Mouse (Mus musculus): ENCODE results near the gene Chd6.
"Not testable (repeated sequence)": the region's sequence is repeated elsewhere in the genome, so short reads cannot be mapped to it uniquely, and the experiment has no call there.

Chd6 gene

DNA sequence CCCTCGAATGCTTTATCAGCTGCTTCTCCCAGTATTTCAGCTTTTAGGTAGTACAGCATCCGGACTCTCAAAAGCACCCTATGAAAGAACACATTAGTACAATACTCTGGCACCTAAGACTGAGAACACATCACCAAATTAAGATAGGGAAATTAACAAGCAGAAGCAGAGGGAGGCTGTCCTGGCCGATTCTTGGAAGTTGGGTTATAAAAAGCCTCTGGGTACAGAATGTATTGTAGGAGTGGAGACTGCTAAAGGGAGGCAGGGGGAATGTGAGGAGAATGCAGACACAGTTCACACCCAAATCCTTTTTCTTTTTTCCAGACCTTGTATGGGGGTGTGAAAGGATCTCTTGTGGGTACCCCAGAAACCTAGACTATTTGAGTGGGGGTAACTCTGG lies 126.2 kb downstream of the Chd6 start:
- DNase-seq (ENCODE audit: low spot score), result no peak

DNA sequence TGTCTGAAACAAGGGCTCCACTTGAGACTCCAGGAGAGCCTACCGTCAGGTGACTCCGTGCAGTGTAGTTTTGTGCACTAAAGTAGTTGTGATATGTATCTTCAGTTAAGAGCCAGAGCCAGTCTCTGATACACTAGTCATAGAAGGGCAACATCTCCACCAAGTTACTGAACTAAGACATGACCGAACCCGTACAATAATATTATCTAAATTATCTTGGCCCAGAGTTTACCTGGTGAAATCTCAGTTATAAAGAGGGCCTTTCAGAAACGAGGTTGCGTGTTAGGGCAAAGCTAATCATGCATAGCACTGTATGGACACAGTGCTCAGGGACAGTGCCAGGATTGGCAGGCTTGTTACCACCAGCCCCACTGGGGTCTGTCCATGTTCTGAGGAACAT lies 127.1 kb downstream of the Chd6 start:
- no peak for DNase-seq (ENCODE audit: low spot score)

DNA sequence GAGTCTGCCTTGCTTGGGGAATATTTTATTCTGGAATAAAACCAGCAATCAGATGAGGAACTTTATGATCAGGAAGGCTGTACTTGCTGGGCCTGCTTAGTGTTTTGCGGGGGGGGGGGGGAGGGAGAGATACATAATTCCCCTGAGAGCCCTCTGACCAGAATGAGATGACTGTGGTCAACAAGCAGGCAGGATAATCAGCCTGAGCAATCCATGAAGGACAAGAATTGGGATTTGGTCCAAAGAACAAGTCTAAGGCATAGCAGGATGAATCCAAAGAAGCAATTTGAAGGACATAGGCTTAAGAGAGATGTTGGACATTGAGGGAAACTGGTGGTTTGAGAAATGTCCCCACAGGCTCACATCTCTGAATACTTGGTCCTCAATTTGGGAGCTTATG lies 130.2 kb downstream of the Chd6 start:
- DNase-seq (ENCODE audit: low spot score), result no peak

DNA sequence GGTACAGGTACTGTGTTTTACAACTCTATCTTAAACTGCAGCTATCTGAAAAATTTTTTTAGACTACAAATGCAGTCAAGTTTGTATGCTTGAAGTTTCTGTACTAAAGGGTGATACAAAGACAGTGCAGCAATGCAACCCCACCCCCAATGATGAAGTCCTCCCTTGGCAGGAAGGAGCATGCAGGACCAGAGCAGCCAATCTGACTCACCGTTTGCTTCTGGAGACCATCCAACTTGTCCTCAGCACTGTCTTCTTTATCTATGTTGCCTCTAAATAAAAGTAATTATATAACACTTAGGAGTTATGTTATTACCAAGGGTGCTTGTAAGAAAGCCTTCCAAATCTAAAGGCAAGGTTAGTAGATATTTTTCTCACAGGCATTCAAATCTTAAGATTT lies 131.6 kb downstream of the Chd6 start:
- no peak for DNase-seq (ENCODE audit: low spot score)

DNA sequence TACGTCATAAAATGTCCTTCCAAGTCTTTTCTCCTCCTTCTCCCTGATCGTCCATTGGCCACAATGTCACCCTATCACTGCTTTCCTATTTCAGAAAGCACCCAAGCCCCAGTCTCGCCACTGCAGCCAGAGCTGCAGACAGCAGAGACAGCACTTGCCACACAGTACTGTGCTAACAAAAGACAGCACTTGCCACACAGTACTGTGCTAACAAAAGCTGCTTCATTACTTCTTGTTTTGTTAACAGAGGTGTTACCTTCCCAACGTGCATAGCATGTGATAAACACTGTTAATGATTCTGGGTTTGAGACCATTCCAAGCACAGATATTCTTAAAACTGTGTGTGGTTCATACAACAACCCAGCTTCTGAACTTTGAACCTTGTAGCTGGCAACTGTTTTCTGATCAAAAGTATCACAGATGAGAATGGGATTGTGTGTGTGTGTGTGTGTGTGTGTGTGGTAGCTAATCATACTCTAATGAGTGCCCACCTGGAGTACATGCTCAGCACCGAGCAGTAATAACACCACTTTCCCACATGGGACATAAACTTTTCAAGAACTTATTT lies 135.1 kb downstream of the Chd6 start:
- no peak for DNase-seq (ENCODE audit: low spot score)

DNA sequence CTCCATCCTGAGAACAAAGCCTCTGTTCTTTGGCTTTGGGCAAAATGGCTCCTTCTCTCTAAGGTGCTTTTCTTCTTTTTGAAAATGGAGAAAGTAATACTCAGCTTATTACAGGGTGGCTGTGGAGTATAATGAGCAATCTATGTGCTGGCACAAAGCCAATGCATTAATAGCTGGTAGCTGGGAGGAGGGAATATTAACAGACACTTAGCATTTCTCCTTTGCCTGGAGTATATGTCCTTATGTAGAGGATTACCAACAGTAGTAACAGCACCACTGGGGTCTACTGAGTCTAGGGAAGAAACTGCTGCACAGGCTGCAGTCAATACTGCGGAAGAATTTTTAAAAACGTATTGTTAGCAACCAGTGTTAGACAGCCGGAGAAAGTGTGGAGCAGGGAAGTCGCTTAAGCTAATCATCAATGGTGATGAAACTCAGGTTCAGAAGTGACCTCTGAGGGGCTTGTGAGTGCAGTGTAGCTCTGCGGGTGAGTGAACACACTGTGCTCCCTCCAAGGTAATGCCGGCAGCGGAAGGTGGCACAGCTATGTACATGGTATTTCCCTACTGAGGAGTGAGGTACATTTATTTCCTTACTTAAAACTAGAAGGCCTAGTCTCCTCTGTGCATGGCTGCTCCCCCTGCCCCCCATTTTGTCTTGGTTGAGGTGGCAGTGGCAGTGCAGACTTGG lies 136.6 kb downstream of the Chd6 start:
- DNase-seq (ENCODE audit: low spot score), result no peak

DNA sequence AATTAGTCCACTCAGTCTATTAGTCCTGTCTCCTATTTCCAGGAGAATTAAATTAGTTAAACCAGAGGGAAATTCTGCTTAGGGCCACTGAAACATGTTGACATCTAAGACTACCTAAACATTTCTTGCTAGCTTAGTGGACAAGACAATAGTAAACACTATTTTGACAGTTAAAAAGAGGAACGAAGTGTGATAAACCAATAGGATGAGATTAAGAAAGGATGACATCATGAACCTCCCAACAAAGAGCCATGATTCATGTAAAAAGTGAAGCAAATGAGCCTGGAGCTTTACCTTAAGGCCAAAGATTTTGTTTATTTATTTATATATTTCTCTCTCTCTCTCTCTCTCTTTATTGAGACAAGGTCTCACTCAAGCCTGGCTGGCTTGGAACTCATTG lies 146.7 kb downstream of the Chd6 start:
- DNase-seq (ENCODE audit: low spot score), result no peak

DNA sequence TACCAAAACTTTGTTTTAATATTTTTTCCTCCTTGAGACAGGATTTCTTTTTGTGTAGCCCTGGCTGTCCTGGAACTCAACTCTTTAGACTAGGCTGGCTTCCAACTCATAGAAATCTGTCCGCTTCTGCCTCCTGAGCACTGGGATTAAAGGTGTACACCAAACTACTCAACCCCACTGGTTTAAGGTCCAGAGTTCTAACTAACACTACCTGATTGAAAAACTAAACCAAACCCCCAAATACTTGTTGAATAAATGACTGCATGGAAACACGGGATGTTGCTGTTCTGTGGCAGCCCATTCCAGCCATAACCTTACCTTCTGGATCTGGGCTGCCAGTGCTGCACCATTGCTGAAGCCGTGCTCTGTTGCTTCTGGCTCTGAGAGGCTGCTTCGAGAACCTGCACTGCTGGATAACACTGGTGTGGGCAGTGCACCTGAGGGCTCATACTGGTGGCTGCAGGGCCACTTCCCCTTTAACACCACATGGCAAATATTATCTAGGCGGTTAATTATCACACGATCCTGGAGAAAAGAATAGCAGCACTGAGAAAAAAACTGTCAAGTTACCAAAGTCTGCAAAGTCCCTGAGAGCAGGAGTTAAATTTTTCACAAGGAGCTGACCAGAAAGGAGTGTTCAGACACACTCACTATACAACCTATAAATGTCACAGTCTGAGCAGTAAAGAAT lies 147.8 kb downstream of the Chd6 start:
- DNase-seq (ENCODE audit: low spot score), result no peak

DNA sequence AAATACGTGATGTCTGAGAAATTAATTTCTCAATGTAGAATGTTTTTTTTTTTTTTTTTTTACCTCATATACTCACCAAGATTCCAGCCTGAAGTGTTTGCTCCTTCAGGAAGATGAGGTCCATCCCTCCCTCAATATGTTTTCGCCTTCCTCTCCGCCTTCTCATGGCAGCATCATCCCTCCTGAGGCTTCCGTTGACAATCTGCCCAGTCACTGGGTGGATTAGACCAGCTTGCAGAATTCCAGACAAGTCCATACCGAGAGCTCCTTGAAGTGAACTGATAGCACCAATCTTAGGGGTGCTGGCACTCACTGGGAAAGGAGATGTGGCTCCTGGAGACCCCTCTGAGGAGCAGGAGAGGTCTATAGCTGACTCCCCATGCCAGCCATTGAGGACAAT lies 149.0 kb downstream of the Chd6 start:
- DNase-seq (ENCODE audit: low spot score), result no peak

DNA sequence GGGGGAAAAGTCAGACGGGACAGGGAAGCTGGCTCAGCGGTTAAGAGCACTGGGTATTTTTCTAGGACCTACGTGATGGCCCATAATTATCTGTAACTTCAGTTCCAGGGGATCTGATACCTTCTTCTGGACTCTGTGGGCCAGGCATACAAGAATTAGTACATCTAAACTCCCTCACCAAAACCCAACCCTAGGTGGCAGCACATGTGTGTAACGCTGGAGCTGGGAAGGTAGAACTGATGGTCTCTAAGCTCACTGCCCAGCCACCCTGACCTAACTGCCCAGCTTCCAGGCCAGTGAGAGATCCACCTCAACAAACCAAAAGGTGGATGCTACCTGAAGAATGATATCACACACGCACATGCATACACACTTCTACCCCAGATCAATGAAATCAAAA lies 150.1 kb downstream of the Chd6 start:
- DNase-seq (ENCODE audit: low spot score), result no peak

DNA sequence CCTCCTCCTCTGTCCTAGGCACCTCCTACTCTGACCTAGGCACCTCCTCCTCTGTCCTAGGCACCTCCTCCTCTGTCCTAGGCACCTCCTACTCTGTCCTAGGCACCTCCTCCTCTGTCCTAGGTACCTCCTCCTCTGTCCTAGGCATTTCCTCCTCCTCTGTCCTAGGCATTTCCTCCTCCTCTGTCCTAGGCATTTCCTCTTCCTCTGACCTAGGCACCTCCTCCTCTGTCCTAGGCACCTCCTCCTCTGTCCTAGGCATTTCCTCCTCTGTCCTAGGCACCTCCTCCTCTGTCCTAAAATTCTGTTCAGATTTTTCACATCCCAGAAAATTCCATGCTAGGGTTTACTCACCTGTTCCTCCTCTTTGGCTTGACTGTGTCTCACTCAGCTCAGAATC lies 151.1 kb downstream of the Chd6 start:
- DNase-seq (ENCODE audit: low spot score), result not testable (repeated sequence)

DNA sequence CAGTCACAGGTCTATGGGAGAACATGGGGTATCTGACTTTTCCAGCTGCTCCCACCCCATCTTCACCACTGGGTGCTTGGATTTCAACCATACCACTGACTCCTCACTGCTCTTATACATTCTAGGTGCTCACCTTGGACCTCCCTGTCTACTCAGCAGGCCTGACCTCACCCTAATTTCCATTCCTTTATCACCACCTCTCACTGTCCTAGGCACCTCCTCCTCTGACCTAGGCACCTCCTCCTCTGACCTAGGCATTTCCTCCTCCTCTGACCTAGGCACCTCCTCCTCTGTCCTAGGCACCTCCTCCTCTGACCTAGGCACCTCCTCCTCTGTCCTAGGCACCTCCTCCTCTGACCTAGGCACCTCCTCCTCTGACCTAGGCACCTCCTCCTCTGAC lies 151.6 kb downstream of the Chd6 start:
- not testable (repeated sequence) for DNase-seq (ENCODE audit: low spot score)

DNA sequence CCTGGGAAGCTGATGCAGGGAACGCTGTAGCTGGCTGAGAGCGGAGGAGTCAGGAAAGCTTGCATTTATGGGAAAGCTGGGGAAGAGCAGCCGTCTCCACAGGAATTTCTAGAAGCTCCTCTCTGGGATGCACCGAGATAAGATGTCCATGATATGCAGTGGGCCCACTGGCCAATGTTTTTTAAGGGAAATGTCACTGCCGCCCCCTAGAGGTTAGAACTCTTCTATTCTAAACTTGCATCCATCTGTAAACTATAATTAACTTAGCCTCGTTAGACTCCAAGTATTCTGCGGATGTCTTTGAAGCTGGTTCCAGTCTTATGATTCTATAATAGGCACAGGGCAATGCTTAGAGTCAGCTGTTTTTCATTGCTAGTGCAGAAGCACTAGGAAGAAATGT lies 153.5 kb downstream of the Chd6 start:
- no peak for DNase-seq (ENCODE audit: low spot score)

DNA sequence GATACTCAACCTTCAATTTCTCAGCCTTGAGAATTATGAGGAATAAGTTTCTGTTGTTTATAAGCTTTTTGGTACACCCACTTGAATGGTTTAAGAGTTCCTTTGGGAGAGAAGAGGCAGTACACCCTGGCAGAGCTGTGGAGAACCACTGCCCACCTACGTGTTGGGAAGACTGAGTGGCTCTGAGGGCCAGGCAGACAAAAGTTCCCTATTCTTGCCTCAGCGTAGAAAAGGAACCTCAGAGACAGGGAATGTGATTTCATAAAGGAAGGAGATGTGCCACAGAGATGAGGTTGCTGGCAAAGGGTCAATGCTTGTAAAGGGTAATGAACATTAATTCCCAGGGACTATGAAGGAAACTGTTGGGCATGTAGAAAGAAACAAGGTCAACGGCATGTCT lies 154.3 kb downstream of the Chd6 start:
- DNase-seq (ENCODE audit: low spot score), result no peak

DNA sequence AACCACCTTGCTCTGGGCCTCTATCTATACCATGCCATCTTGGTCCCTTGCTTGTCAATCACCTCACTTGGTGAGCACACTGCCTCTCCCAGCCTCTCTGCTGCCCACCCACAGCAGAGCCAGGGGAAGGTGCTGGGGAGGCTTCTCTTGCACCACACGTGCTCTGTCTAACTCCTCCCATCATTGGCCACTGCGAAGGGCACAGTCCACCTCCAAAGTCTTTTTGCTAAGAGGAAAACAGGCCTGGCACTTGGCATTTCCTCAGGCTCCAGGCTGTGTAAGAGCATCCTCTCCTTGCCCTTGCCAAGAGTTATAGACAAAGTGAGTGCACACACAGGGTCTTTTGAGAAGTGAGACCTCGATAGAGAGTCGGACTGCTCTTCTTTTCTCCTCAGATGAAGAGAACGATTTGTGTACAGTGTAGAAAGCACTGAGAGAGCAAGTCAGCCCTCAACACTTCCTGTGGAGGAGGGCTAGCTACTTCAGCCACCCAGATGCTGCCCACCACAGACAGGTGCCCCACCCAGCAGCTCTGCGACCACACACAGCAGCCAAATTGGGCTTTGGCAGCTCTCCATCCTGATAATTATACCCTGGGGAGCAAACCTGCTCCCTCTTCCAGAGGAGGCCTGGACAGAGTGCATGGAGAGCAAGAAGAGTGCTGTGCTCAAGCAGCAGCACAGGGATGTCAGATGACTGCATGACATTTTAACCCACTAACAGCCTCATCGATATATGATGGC lies 155.6 kb downstream of the Chd6 start:
- DNase-seq (ENCODE audit: low spot score), result no peak

DNA sequence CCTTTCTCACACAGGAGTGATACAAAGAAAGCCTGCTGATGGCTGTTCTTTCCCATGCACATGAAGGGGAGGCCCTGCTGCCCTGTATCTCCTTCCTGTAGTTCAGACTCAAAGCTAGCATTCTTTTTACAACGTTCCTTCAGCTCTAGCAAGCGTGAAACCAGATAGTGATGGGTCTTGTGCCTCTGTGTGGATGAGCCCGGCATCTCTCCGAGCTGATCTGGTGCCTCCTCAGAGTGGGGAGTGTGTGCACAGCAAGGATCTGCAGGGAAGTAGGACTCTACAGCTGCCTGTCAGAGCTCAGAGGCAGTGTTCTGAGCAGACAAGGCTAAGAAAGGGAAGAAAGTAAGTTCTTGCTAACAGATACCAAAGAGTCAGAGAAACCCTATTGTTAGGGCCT lies 157.3 kb downstream of the Chd6 start:
- DNase-seq (ENCODE audit: low spot score), result no peak

DNA sequence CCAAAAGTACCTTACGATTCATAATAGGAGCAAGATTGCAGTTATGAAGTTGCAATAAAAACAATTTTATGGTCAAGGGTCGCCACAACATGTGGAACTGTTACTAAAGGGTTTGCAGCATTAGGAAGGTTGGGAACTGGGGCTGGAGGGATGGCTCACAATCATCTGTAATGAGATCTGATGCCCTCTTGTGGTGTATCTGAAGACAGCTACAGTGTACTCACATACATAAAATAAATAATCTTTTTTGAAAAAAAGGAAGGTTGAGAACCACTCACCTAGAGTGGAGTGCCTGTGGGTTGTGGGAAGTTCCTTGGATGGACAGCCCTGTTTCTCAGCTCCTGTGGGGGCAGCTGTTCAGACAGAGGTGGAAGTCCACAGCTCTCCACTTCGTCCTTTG lies 166.4 kb downstream of the Chd6 start:
- DNase-seq (ENCODE audit: low spot score), result no peak

DNA sequence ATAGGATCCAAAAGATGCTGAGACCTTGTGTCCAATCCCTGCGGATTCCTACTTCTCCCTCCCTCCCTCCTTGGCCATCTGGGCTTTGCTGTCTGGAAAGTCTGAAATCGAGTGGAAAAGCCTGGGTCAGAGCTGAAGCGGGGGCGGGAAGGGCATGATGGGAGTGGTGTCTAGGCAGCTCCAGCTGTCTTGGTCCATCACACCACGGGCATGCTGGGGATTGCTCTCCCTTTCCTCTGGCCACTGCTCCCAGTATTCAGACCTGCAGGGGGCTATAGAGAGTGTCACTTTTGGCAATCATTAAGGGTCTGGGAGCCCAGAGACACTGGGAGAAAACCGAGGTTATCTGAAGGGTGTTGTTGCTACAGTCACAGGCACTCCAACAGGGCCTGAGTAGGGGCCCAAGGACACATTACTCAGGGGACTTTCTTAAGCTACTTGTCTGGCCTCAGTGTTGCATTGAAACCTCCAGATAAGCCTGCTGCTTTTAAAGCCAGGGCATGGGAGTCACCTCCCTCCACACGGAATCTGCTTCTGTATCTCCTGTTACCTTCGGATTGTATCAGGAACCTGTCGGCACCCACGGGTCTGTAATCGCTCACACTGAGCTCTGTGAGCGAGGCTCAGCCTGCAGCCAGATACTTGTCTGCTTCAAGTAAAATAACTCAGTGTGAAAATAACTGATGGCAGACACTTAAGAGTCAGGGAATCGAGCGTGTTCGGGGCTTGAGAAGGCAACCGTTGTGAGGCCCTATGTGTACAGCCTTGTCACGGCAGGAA lies 167.8 kb downstream of the Chd6 start:
- no peak for DNase-seq (ENCODE audit: low spot score)

DNA sequence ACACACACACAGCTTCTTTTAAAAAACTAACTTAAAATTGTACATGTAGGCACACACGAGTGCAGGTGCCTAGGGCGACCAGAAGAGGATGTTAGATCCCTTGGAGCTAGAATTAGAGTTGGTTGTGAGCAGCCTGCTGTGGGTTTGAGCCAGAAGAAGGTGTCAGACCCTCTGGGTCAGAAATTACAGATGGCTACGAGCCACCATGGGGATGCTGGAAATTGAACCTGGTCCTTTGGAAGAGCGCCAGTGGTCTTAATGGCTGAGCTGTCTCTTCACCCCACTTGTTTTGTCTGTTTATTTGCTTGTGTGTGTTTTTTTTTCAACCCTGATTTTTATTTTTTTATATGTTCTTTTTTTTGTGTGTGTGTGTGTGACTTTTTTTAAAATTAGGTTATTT lies 174.4 kb downstream of the Chd6 start:
- DNase-seq (ENCODE audit: low spot score), result no peak

DNA sequence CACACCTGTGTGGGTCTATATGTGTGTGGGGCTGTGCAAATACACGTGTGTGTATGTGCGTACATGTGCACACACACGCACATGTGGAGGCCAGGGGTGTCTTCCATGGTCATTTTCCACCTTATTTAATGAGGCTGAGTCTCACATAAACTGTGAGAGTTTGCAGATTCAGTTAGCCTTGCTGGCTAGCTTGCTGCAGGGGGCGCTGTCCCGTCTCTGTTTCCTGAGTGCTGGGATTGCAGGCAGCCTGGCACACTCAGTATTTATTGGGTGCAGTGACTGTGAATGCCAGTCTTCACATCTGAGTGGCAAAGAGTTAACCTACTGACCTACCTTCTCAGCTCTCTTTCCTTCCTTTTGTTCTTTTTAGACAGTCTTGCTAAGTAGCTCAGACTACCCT lies 175.0 kb downstream of the Chd6 start:
- DNase-seq (ENCODE audit: low spot score), result no peak

DNA sequence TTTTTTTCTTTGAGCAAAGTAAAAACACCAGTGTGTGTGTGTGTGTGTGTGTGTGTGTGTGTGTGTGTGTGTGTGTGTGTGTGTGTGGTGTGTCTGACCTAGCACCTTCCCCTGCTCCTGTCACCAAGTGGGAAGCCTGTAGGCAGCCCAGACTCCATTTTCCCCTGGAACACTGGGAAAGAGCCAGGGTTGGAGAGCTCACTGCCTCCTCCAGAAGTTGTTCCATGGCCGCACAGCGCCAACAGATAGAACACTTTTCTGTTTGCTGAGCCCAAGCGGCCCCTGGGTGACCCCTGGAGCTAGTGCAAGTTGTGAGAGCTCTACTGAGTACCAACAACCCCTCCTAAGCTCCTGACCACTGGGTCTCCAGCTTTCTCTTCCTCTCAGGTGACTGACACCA lies 175.9 kb downstream of the Chd6 start:
- no peak for DNase-seq (ENCODE audit: low spot score)

DNA sequence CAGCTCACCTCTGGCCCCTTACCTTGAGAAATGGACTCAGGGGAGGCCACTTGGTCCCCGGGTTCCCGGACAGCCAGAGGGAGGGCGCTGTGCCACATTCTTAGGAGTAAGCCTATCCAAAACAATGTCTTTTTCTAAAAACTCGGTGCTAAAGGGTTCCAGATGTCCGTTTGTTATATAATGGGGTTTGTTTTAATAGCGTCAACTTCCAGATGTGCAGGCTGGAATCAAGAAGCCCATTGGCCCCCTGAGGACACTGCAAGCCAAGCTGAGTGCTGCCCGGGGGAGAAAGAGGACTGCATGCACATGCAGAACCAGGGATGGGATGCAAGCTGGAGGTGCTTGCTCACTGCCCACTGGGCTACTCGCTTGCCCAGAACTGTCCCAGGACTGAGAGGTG lies 176.6 kb downstream of the Chd6 start:
- no peak for DNase-seq (ENCODE audit: low spot score)

Measured in urinary bladder, postnatal 10 days (tissue).